Mouse (Mus musculus): Measurements from ENCODE around the gene Itpr3. TPM values are rescaled to one million over a fixed set of nuclear protein-coding genes. Genes with fewer than 3 reads are reported as not detected.
A peak's percentile ranks its signal among the peaks of the same experiment; 100 is the strongest.

Itpr3 gene
- polyA plus RNA-seq, 1 experiment from 2014 or later = 6.1 TPM

GRCm38 (mm10) chr17:27087426-27087825 is 30.3 kb downstream of the Itpr3 start:
- ATAC-seq = no peak
- Histone ChIP-seq H3K4me2 (replicated peaks; ENCODE audit: low read depth) (no peak overlapping the region), H3K36me3 (ENCODE audit: control insufficient read depth, insufficient read depth) (peaks cover 54% of the 10 kb centered on the region), H3K9ac (ENCODE audit: low read depth, low read length) (no peak overlapping the region), H3K27ac (ENCODE audit: low read depth, low read length) (no peak overlapping the region), H3K27me3 (replicated peaks; ENCODE audit: control insufficient read depth, insufficient read depth, low read length) (no peaks in the 10 kb centered on the region), H3K9me3 (ENCODE audit: control insufficient read depth) (no peaks in the 10 kb centered on the region), H3K4me1 (replicated peaks; ENCODE audit: control insufficient read depth, insufficient read depth, low read length) (peaks cover 5% of the 10 kb centered on the region; the same call in 1 of the 2 replicates), H3K4me3 (ENCODE audit: low read depth, low read length) (no peak overlapping the region)
- 55% methylated on average over 12 of the region's 12 CpGs for WGBS
- TF ChIP-seq CTCF (IDR thresholded peaks at IDR 0.05; ENCODE audit: low read depth) = peak; percentile 74

GRCm38 (mm10) chr17:27090068-27090467 is 33.0 kb downstream of the Itpr3 start:
- ATAC-seq = peak; percentile 58
- Histone ChIP-seq H3K27ac (ENCODE audit: low read depth, low read length) (no peak overlapping the region; the same call in 1 of the 2 replicates), H3K4me2 (replicated peaks; ENCODE audit: low read depth) (no peak overlapping the region), H3K36me3 (ENCODE audit: control insufficient read depth, insufficient read depth) (peaks cover 77% of the 10 kb centered on the region), H3K4me1 (replicated peaks; ENCODE audit: control insufficient read depth, insufficient read depth, low read length) (0 out of 2 replicates have a peak, but pooled peaks cover 3% of the 10 kb centered on the region), H3K9me3 (ENCODE audit: control insufficient read depth) (no peaks in the 10 kb centered on the region), H3K9ac (ENCODE audit: low read depth, low read length) (no peak overlapping the region), H3K27me3 (replicated peaks; ENCODE audit: control insufficient read depth, insufficient read depth, low read length) (no peaks in the 10 kb centered on the region), H3K4me3 (ENCODE audit: low read depth, low read length) (no peak overlapping the region)
- TF ChIP-seq CTCF (IDR thresholded peaks at IDR 0.05; ENCODE audit: low read depth) = no peak
- WGBS = 53% methylated on average over 9 of the region's 9 CpGs

- Histone ChIP-seq H3K36me3 (ENCODE audit: control insufficient read depth, insufficient read depth) (peaks cover 79% of the 10 kb centered on the region), H3K4me3 (ENCODE audit: low read depth, low read length) (no peak overlapping the region)
Measured at GRCm38 (mm10) chr17:27095690-27096089, 38.6 kb downstream of the Itpr3 start.

GRCm38 (mm10) chr17:27101675-27102074 is 44.6 kb downstream of the Itpr3 start:
- no peak for TF ChIP-seq CTCF (IDR thresholded peaks at IDR 0.05; ENCODE audit: low read depth)
- H3K4me1 ChIP-seq (replicated peaks; ENCODE audit: control insufficient read depth, insufficient read depth, low read length) = no peaks in the 10 kb centered on the region
- no peak for ATAC-seq
- H3K9ac ChIP-seq (ENCODE audit: low read depth, low read length) = no peak overlapping the region
- no peaks in the 10 kb centered on the region for H3K9me3 ChIP-seq (ENCODE audit: control insufficient read depth)
- H3K27me3 ChIP-seq (replicated peaks; ENCODE audit: control insufficient read depth, insufficient read depth, low read length) = no peaks in the 10 kb centered on the region
- H3K27ac ChIP-seq (ENCODE audit: low read depth, low read length) = no peak overlapping the region
- 87% methylated on average over 5 of the region's 5 CpGs for WGBS
- H3K4me3 ChIP-seq (ENCODE audit: low read depth, low read length) = no peak overlapping the region
- no peak overlapping the region for H3K4me2 ChIP-seq (replicated peaks; ENCODE audit: low read depth)
- peaks cover 72% of the 10 kb centered on the region for H3K36me3 ChIP-seq (ENCODE audit: control insufficient read depth, insufficient read depth)

More at GRCm38 (mm10) chr17:27095690-27096089, 38.6 kb downstream of the Itpr3 start:
- Histone ChIP-seq H3K27ac (ENCODE audit: low read depth, low read length) (no peak overlapping the region), H3K4me1 (replicated peaks; ENCODE audit: control insufficient read depth, insufficient read depth, low read length) (no peaks in the 10 kb centered on the region), H3K9me3 (ENCODE audit: control insufficient read depth) (no peaks in the 10 kb centered on the region), H3K4me2 (replicated peaks; ENCODE audit: low read depth) (no peak overlapping the region), H3K9ac (ENCODE audit: low read depth, low read length) (no peak overlapping the region), H3K27me3 (replicated peaks; ENCODE audit: control insufficient read depth, insufficient read depth, low read length) (no peaks in the 10 kb centered on the region)
- peak; percentile 71 for TF ChIP-seq CTCF (IDR thresholded peaks at IDR 0.05; ENCODE audit: low read depth)
- peak; percentile 20; the same call in 1 of the 2 replicates for ATAC-seq
- 33% methylated on average over 13 of the region's 13 CpGs for WGBS

GRCm38 (mm10) chr17:27105698-27106470 is 48.8 kb downstream of the Itpr3 start:
- H3K4me3 ChIP-seq (ENCODE audit: low read depth, low read length) = no peak overlapping the region
- no peak overlapping the region for H3K9ac ChIP-seq (ENCODE audit: low read depth, low read length)
- H3K27ac ChIP-seq (ENCODE audit: low read depth, low read length) = no peak overlapping the region
- H3K4me1 ChIP-seq (replicated peaks; ENCODE audit: control insufficient read depth, insufficient read depth, low read length) = no peaks in the 10 kb centered on the region
- no peak overlapping the region for H3K4me2 ChIP-seq (replicated peaks; ENCODE audit: low read depth)
- 0 out of 2 replicates have a peak, but pooled peaks have one; percentile 13 for TF ChIP-seq CTCF (IDR thresholded peaks at IDR 0.05; ENCODE audit: low read depth)
- 52% methylated on average over 18 of the region's 18 CpGs for WGBS
- peak; percentile 79 for ATAC-seq
- H3K27me3 ChIP-seq (replicated peaks; ENCODE audit: control insufficient read depth, insufficient read depth, low read length) = no peaks in the 10 kb centered on the region
- H3K36me3 ChIP-seq (ENCODE audit: control insufficient read depth, insufficient read depth) = peaks cover 70% of the 10 kb centered on the region
- no peaks in the 10 kb centered on the region for H3K9me3 ChIP-seq (ENCODE audit: control insufficient read depth)

- Histone ChIP-seq H3K27me3 (replicated peaks; ENCODE audit: control insufficient read depth, insufficient read depth, low read length) (no peaks in the 10 kb centered on the region), H3K4me2 (replicated peaks; ENCODE audit: low read depth) (no peak overlapping the region), H3K4me3 (ENCODE audit: low read depth, low read length) (no peak overlapping the region), H3K4me1 (replicated peaks; ENCODE audit: control insufficient read depth, insufficient read depth, low read length) (no peaks in the 10 kb centered on the region), H3K36me3 (ENCODE audit: control insufficient read depth, insufficient read depth) (peaks cover 70% of the 10 kb centered on the region), H3K9me3 (ENCODE audit: control insufficient read depth) (no peaks in the 10 kb centered on the region), H3K9ac (ENCODE audit: low read depth, low read length) (no peak overlapping the region), H3K27ac (ENCODE audit: low read depth, low read length) (no peak overlapping the region)
- 81% methylated on average over 9 of the region's 9 CpGs for WGBS
- TF ChIP-seq CTCF (IDR thresholded peaks at IDR 0.05; ENCODE audit: low read depth) = peak; percentile 72
- no peak for ATAC-seq
Measured at GRCm38 (mm10) chr17:27106745-27107144, 49.6 kb downstream of the Itpr3 start.

All from intestine, postnatal 0 days (tissue).